ENCODE assay signal across 32 mouse cellular contexts in the genomic region with DNA sequence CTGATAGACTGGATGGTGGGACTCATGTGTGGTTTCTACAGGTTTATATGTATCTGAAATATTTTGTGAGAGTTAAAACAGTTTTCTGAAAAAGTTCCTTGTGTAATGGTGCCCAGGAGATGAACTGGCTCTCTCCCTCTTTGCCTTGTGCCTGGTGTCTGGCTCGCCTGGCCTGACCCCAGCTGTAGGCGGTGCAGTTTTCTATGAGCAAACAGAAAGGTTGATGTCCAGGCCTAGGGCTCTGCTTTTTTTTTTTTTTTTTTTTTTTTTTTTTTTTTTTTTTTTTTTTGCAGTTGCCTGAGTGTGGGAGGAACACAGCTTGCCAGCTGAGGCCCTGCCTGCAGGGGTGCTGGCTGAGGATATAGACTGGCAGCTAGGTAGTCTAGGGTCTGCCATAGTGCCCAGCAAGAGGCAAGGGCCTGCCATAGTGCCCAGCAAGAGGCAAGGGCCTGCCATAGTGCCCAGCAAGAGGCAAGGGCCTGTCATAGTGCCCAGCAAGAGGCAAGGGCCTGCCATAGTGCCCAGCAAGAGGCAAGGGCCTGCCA. TPM values are rescaled to one million over a fixed set of nuclear protein-coding genes. Genes with fewer than 3 reads are reported as not detected.
DNase-seq lines count a peak whose midpoint lies in the region; ATAC-seq and TF ChIP-seq lines count a peak whose summit lies in the region.
"Had no signal": no experiment of that assay in that cellular context is flagged by ENCODE, and none has a peak within 500 bp of the region (broad histone marks: within the 10 kb centered on the region; RNA-seq: fewer than 3 reads in every experiment).

No protein-coding gene starts in this region.

- no peak overlapping the region for H3K27ac ChIP-seq in kidney, adult 2 months (ENCODE audit: insufficient read depth, low read depth, low read length)
- H3K27ac ChIP-seq in liver, adult 2 months (replicated peaks; ENCODE audit: insufficient read depth, low read depth, low read length), result no peak overlapping the region
- no peak overlapping the region for H3K27ac ChIP-seq in liver, embryonic 11.5 days (ENCODE audit: low read depth, low read length)
- H3K27ac ChIP-seq in liver, embryonic 16.5 days (ENCODE audit: low read length), result no peak overlapping the region
- H3K27ac ChIP-seq: embryonic facial prominence, embryonic 10.5 days; embryonic facial prominence, embryonic 13.5 days; forebrain, embryonic 12.5 days; forebrain, embryonic 15.5 days; heart, embryonic 15.5 days; hindbrain, embryonic 10.5 days; hindbrain, embryonic 13.5 days had no signal

- DNase-seq in kidney, adult 2 months, result peak; percentile 30
- no peak for DNase-seq in kidney, adult 18-20 months
- peak; percentile 66 for DNase-seq in liver, adult 2 months (ENCODE audit: extremely low read depth, low read depth, low spot score)
- no peak for DNase-seq in liver, embryonic 11.5 days (ENCODE audit: low spot score)
- no peak for DNase-seq in layer of hippocampus, adult 9-11 months
- no peak for DNase-seq in frontal cortex, postnatal 25 days (ENCODE audit: low spot score in 2 of 2)
- DNase-seq: adrenal gland, postnatal 10 days; adrenal gland, postnatal 36 days; B cell, adult 2 months; cerebellum, adult 18-20 months; cerebellum, adult 9-10 months; cerebellum, postnatal 36 days; embryo, embryonic 11 days; gastrocnemius, postnatal 25 days; heart, adult 18-20 months; heart, postnatal 10 days; heart, postnatal 36 days had no signal

- H3K36me3 ChIP-seq in kidney, adult 2 months (ENCODE audit: control insufficient read depth, insufficient read depth, low read length), result no peaks in the 10 kb centered on the region
- H3K36me3 ChIP-seq in liver, adult 2 months (ENCODE audit: control insufficient read depth, insufficient read depth, low read length), result no peaks in the 10 kb centered on the region
- H3K36me3 ChIP-seq in liver, embryonic 11.5 days (ENCODE audit: control insufficient read depth, insufficient read depth, low read length), result no peaks in the 10 kb centered on the region
- no peaks in the 10 kb centered on the region for H3K36me3 ChIP-seq in liver, embryonic 16.5 days (ENCODE audit: control insufficient read depth, insufficient read depth)
- H3K36me3 ChIP-seq: embryonic facial prominence, embryonic 10.5 days; embryonic facial prominence, embryonic 13.5 days; forebrain, embryonic 12.5 days; forebrain, embryonic 15.5 days; heart, embryonic 12.5 days; heart, embryonic 15.5 days; hindbrain, embryonic 10.5 days; hindbrain, embryonic 13.5 days had no signal

- no peak for TF ChIP-seq CTCF in kidney, adult 2 months (conservative IDR thresholded peaks at IDR 0.05; ENCODE audit: insufficient read depth, insufficient read length, low read depth, low read length)
- TF ChIP-seq CTCF in liver, adult 2 months (IDR thresholded peaks at IDR 0.05; ENCODE audit: low read depth, low read length), result no peak

- H3K9ac ChIP-seq in liver, adult 2 months (ENCODE audit: low read depth, low read length), result no peak overlapping the region
- no peak overlapping the region for H3K9ac ChIP-seq in liver, embryonic 11.5 days (ENCODE audit: low read depth, low read length)
- H3K9ac ChIP-seq in liver, embryonic 16.5 days (ENCODE audit: low read depth, low read length), result no peak overlapping the region
- H3K9ac ChIP-seq: embryonic facial prominence, embryonic 13.5 days; forebrain, embryonic 12.5 days; forebrain, embryonic 15.5 days; heart, embryonic 12.5 days; heart, embryonic 15.5 days; hindbrain, embryonic 13.5 days had no signal

- H3K27me3 ChIP-seq in kidney, adult 2 months (replicated peaks; ENCODE audit: control insufficient read depth, insufficient read depth, low read length), result no peaks in the 10 kb centered on the region
- no peaks in the 10 kb centered on the region for H3K27me3 ChIP-seq in liver, adult 2 months (ENCODE audit: control insufficient read depth, insufficient read depth, low read length)
- H3K27me3 ChIP-seq in liver, embryonic 11.5 days (replicated peaks; ENCODE audit: control insufficient read depth, insufficient read depth, low read length), result no peaks in the 10 kb centered on the region
- no peaks in the 10 kb centered on the region; the same call in 1 of the 2 replicates for H3K27me3 ChIP-seq in liver, embryonic 16.5 days (ENCODE audit: control insufficient read depth, insufficient read depth, low read depth, low read length)
- H3K27me3 ChIP-seq: embryonic facial prominence, embryonic 13.5 days; forebrain, embryonic 12.5 days; forebrain, embryonic 15.5 days; heart, embryonic 12.5 days; heart, embryonic 15.5 days; hindbrain, embryonic 13.5 days had no signal

- TF ChIP-seq POLR2A in kidney, adult 2 months (IDR thresholded peaks at IDR 0.05; ENCODE audit: low read depth, low read length), result no peak
- TF ChIP-seq POLR2A in liver, adult 2 months (IDR thresholded peaks at IDR 0.05; ENCODE audit: extremely low read depth, insufficient read depth, low read length), result no peak

- no peaks in the 10 kb centered on the region for H3K9me3 ChIP-seq in liver, embryonic 11.5 days (ENCODE audit: control insufficient read depth, low read length)
- H3K9me3 ChIP-seq in liver, embryonic 16.5 days (replicated peaks; ENCODE audit: control insufficient read depth, low read length), result no peaks in the 10 kb centered on the region
- H3K9me3 ChIP-seq: embryonic facial prominence, embryonic 10.5 days; embryonic facial prominence, embryonic 13.5 days; forebrain, embryonic 12.5 days; forebrain, embryonic 15.5 days; heart, embryonic 12.5 days; heart, embryonic 15.5 days; hindbrain, embryonic 10.5 days; hindbrain, embryonic 13.5 days had no signal

- H3K4me3 ChIP-seq in kidney, adult 2 months (ENCODE audit: insufficient read depth, low read depth, low read length), result no peak overlapping the region
- no peak overlapping the region for H3K4me3 ChIP-seq in liver, adult 2 months (ENCODE audit: insufficient read depth, low read depth, low read length)
- no peak overlapping the region for H3K4me3 ChIP-seq in liver, embryonic 11.5 days (ENCODE audit: low read depth, low read length)
- no peak overlapping the region for H3K4me3 ChIP-seq in liver, embryonic 16.5 days (ENCODE audit: low read depth, low read length)
- H3K4me3 ChIP-seq: embryonic facial prominence, embryonic 10.5 days; embryonic facial prominence, embryonic 13.5 days; erythroblast, embryonic 14.5 days; forebrain, embryonic 12.5 days; forebrain, embryonic 15.5 days; heart, embryonic 12.5 days; heart, embryonic 15.5 days; hindbrain, embryonic 10.5 days; hindbrain, embryonic 13.5 days had no signal

- H3K4me2 ChIP-seq in liver, embryonic 11.5 days, result no peak overlapping the region
- H3K4me2 ChIP-seq in liver, embryonic 16.5 days (ENCODE audit: low read depth, low read length), result no peak overlapping the region
- H3K4me2 ChIP-seq: embryonic facial prominence, embryonic 13.5 days; forebrain, embryonic 12.5 days; forebrain, embryonic 15.5 days; heart, embryonic 12.5 days; heart, embryonic 15.5 days; hindbrain, embryonic 13.5 days had no signal

- no peaks in the 10 kb centered on the region for H3K79me2 ChIP-seq in liver, adult 2 months (ENCODE audit: control insufficient read depth, insufficient read depth, low read length)

- H3K4me1 ChIP-seq in kidney, adult 2 months (ENCODE audit: control insufficient read depth, insufficient read depth, low read length), result no peaks in the 10 kb centered on the region
- H3K4me1 ChIP-seq in liver, adult 2 months (ENCODE audit: control insufficient read depth, insufficient read depth, low read length), result no peaks in the 10 kb centered on the region
- no peaks in the 10 kb centered on the region for H3K4me1 ChIP-seq in liver, embryonic 11.5 days (replicated peaks; ENCODE audit: control insufficient read depth, insufficient read depth, low read length)
- no peaks in the 10 kb centered on the region for H3K4me1 ChIP-seq in liver, embryonic 16.5 days (ENCODE audit: control insufficient read depth, low read depth, low read length)
- H3K4me1 ChIP-seq: embryonic facial prominence, embryonic 13.5 days; forebrain, embryonic 12.5 days; forebrain, embryonic 15.5 days; heart, embryonic 12.5 days; heart, embryonic 15.5 days; hindbrain, embryonic 10.5 days; hindbrain, embryonic 13.5 days had no signal

- ATAC-seq in liver, embryonic 11.5 days (replicated peaks; ENCODE audit: low FRiP score), result no peak
- peak; percentile 59; the same call in 1 of the 2 replicates for ATAC-seq in liver, embryonic 16.5 days (ENCODE audit: low read depth)
- ATAC-seq: activated CD4-positive, CD25-positive, alpha-beta regulatory T cell, adult 4 months; forebrain, embryonic 15.5 days; hindbrain, embryonic 16.5 days had no signal

- WGBS in kidney, adult 2 months, result 67% methylated on average over 2 of the region's 2 CpGs
- WGBS in liver, adult 2 months, result 33% methylated on average over 2 of the region's 2 CpGs
- 53% methylated on average over 2 of the region's 2 CpGs for WGBS in liver, embryonic 11.5 days
- WGBS in liver, embryonic 16.5 days (ENCODE audit: insufficient replicate concordance), result 46% methylated on average over 2 of the region's 2 CpGs

RNA-seq across cellular contexts. Expression of a gene that starts 6.9 kb away (rescaled TPM):
- polyA plus RNA-seq in kidney, adult 2 months (2012; rRNA removed), result 0.43 and 1.4 TPM in 2 replicates
- not detected in 2 replicates for total RNA-seq in liver, adult 2 months (2014; rRNA removed)
- polyA plus RNA-seq in liver, adult 2 months (2012; rRNA removed), result not detected in 2 replicates
- polyA plus RNA-seq in liver, embryonic 11.5 days (2014; fragmentation: Nextera tagmentation; extraction: Ambion mirVana), result 0.12 and 0.14 TPM in 2 replicates
- polyA plus RNA-seq in liver, embryonic 16.5 days (2015; fragmentation: Nextera tagmentation; extraction: Ambion mirVana), result 0.04 TPM in 1 of 2 replicates, not detected in the other
- total RNA-seq: heart, postnatal 10 days; MEL had no signal
- polyA plus RNA-seq: activated CD4-positive, CD25-positive, alpha-beta regulatory T cell, adult 4 months; erythroblast, embryonic 14.5 days had no signal

RNA-seq across cellular contexts. Expression of a gene that starts 29.1 kb away (rescaled TPM):
- 0.42 and 2.1 TPM in 2 replicates for polyA plus RNA-seq in kidney, adult 2 months (2012; rRNA removed)
- total RNA-seq in liver, adult 2 months (2014; rRNA removed), result not detected in 2 replicates
- polyA plus RNA-seq in liver, adult 2 months (2012; rRNA removed), result not detected in 2 replicates
- 0.16 and 0.18 TPM in 2 replicates for polyA plus RNA-seq in liver, embryonic 11.5 days (2014; fragmentation: Nextera tagmentation; extraction: Ambion mirVana)
- polyA plus RNA-seq in liver, embryonic 16.5 days (2015; fragmentation: Nextera tagmentation; extraction: Ambion mirVana), result 0.05 TPM in 1 of 2 replicates, not detected in the other
- total RNA-seq: gastrocnemius, adult 8-10 months; gastrocnemius, postnatal 25 days; heart, adult 18-20 months; heart, postnatal 10 days; heart, postnatal 36 days; MEL had no signal
- polyA plus RNA-seq: activated CD4-positive, CD25-positive, alpha-beta regulatory T cell, adult 4 months; erythroblast, embryonic 14.5 days; gonadal fat pad, adult 2 months had no signal

Comparison
In these comparisons a context has a peak if more than half of its experiments do, and no peak if none do; other contexts are left out.
1. DNase-seq: peak in kidney, adult 2 months (single experiment) and liver, adult 2 months (single experiment); none in kidney, adult 18-20 months (single experiment), liver, embryonic 11.5 days (single experiment), layer of hippocampus, adult 9-11 months (single experiment) and frontal cortex, postnatal 25 days (0 of 2).